Mouse (Mus musculus) cerebellum, postnatal 10 days (tissue): Measurements from ENCODE around the gene Gmfb.
"Not testable (repeated sequence)": the region's sequence is repeated elsewhere in the genome, so short reads cannot be mapped to it uniquely, and the experiment has no call there.

Source experiments
- DNase-seq, 2 experiments: peaks; one replicate each; pipeline ENCODE4 v3.0.0; 2021; ENCODE audit warnings: mixed read lengths in 2 of 2

Gene Gmfb

DNA sequence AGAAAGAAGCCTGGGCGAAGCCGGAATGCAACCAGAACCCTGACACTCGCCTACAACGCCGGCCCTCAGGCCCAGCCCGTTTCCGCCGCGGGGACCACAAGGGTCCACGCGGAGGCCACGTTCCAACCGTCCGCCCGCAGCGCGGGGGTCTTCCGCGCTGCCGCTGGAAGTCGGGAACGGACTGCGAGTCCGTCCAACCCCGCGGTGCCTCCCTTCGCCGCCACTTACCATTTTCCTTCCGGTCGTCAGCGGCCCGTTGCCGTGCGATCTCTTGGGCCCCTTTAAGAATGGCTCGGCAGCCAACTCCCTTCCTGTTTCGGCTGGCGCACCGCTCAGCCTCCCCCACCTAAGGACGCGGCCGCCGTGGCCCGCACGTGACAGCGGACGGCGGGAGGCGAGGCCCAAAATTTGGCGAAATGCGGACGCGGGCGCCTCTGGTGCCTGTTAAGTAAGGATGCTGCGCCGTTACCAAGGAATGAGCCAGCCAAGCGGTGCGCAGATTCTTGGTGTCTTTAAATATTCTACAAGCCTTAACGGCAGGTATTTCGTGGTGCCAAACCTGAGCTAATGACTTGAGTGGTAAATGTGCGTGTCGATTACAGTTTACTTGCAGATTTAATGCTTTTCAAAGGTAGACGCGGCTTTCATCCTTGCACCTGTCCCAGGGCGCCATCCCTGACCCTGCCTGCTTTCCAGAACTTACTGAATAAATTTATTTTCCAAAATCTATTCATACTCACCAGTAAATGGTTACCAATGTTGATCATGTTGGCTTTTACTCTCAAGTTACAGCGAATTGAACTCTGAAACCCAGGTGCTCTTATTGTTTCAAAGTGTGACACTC, at the start of gene Gmfb:
Gene Gmfb (minus strand): TSS at position 370 of the 844 bp plus-strand sequence.
- DNase-seq, result peak; percentile 97 to 98

GRCm38 (mm10) chr14:46862922-46863321, 40.9 kb upstream of the Gmfb start:
- no peak for DNase-seq

DNA sequence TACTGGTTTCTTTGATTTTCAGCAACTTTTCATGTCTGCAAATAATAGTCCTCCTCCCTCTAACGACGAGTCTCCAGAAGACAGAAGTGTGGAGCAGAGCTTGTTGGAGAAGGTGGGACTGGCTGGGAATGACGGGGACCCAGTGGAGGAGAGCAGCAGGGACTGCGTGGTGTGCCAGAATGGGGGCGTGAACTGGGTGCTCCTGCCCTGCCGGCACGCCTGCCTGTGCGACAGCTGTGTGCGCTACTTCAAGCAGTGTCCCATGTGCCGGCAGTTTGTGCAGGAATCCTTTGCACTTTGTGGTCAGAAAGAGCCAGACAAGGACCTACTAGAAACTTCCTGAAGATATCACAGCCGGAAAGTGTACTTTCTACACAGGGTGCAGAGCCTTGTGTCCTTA, 31.6 kb upstream of the Gmfb start:
- DNase-seq, result peak in 1 of 2 experiments; percentile 8

DNA sequence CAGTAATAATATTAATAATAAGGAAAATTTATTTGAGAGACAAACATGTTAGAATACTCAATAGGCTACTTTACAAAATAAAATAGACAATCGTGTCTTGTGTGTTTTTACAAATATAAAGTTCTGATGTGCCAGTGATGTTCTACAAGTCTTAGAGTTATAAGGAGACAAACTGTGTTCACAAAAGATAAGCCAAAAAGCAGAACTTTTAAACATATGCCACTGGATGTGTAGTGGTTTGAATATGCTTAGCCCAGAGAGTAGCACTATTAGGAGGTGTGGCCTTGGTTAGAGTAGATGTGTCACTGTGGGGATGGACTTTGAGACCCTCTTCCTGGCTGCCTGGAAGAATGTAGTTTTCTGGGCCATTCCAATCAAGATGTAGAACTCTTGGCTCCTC, 27.7 kb upstream of the Gmfb start:
- no peak for DNase-seq

- DNase-seq, result no peak
Measured at GRCm38 (mm10) chr14:46848736-46849135, 26.7 kb upstream of the Gmfb start.

GRCm38 (mm10) chr14:46848063-46848590, 26.1 kb upstream of the Gmfb start:
- DNase-seq, result no peak

DNA sequence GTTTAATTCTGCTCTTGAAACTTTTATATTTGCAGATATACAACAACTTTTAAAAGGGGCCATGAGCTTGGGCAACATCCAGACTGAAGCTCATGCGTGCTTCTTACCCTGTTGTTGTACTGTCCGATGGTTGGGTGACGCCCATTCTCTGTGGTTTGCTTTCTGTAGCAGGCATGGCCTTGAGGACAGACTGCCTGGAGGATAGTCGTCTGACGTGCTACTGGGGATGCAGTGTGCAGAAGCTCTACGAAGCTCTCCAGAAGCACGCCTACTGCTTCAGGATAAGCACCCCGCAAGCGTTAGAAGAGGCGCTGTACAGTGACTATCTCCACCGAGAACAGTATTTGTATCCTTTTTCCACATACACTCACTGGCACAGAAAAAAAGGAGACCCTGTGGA, 23.7 kb upstream of the Gmfb start:
- DNase-seq, result no peak

- DNase-seq, result no peak
Measured at GRCm38 (mm10) chr14:46839326-46839725, 17.3 kb upstream of the Gmfb start.

- DNase-seq, result no peak
Measured at GRCm38 (mm10) chr14:46832354-46833272, 10.6 kb upstream of the Gmfb start.

DNA sequence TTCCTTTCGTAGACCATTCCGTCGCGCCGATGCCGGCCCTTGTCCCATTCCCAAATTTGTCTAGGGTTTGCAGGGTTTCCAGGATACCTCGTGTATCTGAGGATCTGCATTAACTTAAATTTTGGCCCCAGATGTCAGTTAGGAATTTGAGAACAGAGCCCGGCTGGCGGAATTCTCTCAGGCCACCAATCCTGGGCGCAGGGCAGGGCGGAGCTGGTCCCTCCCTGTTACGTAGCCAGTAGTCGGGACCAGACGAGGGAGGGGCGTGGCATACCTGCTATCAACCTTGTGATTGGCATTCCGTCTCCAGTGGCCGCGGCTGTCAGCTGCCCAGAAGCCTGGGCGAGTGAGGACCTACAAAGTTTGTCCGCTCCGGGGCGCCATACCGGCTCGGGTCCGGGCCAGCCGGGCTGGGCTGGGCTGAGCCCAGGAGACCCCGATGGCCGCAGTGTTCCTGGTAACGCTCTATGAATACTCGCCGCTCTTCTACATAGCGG, 9.8 kb upstream of the Gmfb start, which contains the start of gene Cgrrf1:
Gene Cgrrf1 (plus strand): TSS at position 289 of the 497 bp plus-strand sequence.
- DNase-seq, result peak; percentile 96 to 97

DNA sequence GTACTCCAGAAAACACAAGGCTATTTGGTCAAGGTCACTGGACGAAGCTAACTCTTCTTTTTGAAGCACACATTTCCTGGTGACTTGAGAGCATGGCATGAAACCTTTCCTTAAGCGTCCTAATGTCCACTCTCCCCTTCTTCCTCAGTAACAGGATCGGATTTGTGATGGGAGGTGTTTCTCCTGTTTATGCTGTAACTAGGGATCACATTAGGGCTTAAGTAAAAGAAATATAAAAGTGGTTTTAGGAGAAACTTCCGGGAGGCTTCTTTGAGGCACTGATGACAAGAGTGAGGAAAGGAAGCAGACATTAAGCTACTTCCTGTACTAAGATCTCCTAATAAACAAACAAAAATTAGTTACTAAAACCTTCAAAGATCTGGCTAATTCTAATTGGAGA, 9.3 kb upstream of the Gmfb start:
- DNase-seq, result peak in 1 of 2 experiments; percentile 6

DNA sequence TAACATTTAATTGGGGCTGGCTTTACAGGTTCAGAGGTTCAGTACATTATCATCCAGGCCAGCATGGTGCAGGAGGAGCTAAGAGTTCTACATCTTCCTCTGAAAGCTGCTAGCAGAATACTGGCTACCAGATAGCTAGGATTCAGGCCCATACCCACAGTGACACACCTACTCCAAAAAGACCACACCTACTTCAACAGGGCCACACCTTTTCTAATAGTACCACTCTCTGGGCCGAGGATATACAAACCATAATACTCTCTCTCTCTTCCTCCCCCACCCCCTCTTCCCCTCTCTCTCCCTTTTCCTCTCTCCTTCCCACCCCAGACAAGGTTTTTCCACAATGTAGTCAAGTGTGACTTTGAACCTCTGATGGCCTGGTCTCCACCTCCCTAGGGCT, 5.4 kb upstream of the Gmfb start:
- no peak for DNase-seq

GRCm38 (mm10) chr14:46823996-46824395, 2.0 kb upstream of the Gmfb start:
- no peak for DNase-seq

GRCm38 (mm10) chr14:46821271-46821872, 670 bp downstream of the Gmfb start:
- peak; percentile 16 to 45 for DNase-seq

DNA sequence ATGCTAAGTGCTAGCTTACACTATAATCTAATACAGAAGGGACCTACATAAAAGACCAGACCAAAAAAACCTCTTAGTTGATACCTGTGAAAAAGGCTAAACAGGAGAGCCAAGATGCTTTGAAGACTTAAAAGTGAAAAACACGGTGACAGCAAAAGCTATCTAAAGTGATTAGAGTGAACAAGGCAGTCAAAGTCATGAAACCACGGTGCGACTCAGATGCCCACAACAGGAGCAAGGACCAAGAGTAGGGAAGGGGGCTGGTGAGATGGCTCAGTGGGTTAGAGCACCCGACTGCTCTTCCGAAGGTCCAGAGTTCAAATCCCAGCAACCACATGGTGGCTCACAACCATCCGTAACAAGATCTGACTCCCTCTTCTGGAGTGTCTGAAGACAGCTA, 2.1 kb downstream of the Gmfb start:
- DNase-seq, result not testable (repeated sequence)

DNA sequence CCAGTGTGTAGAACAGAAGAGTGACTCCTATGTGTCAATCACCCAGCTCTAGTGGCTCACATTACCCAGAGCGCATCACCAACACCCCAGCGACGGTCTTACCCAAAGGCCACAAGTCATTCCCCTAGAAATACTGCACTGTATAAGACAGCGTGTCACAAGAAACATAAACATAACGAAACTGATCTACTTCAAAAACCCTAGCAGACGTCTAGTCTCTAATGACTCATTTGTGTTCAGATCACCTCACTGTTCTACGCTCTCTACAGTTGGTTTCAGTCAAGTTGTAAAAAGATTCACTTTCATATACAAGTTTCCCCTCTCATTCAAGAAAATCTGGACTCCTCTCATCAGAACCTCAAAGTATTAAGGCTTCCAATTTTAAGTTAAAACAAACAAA, 3.3 kb downstream of the Gmfb start:
- no peak for DNase-seq

DNA sequence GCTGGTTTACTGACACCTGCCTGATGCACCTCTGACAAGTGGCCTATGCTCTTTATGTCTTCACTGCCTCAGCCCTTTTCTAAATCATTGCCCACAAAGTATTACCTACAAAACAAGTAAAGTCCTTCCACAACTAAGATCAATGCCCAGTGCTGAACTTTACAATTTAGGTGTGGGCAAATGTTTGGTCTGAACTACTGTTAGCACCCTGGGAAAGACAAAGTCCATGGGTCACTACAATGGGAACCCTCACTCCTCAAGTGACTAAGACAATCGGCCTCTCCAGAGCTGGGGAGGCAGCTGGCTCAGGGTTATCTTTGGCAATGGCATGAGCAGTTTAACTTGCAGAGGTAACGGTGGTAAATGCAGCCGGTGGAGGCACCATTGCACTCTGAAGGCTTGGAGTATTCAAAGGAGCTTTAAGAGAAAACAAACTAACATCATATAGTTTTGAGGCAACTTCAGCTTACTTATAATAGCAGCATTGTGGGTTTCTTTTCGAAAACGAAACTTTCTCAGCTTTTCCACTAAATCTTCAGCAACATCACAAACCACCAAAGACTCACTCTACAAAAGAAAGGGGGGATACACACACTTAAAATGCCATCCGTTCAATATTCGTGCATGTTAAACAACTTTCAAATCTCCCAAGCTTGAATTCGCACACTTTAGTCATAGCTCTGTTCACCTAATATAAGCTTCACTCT, 5.0 kb downstream of the Gmfb start:
- no peak for DNase-seq

GRCm38 (mm10) chr14:46815640-46816039, 6.4 kb downstream of the Gmfb start:
- no peak for DNase-seq

GRCm38 (mm10) chr14:46807927-46808326, 14.1 kb downstream of the Gmfb start:
- no peak for DNase-seq

- no peak for DNase-seq
Measured at GRCm38 (mm10) chr14:46806186-46806585, 15.9 kb downstream of the Gmfb start.

DNA sequence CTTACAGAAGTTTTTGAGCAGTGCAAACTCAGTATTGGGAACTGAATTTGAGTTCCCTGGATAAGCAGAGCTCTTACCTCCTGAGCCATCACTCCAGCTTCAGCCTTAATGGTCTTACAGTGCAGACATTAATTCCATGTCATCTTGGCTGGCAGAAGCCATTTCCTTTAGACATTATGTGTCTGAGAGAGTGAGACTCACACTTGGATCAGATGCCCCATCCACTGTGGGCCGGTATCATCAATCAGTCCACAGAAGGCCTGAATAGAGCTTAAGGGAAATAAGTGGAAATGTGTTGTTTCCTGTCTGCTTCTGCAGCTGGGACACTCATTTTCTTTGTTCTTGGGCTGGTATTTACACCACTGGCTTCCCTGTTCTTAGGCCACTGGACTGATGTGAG, 18.3 kb downstream of the Gmfb start:
- no peak for DNase-seq

GRCm38 (mm10) chr14:46803259-46803658, 18.8 kb downstream of the Gmfb start:
- no peak for DNase-seq
